Mouse (Mus musculus) CH12.LX (cell line): ENCODE results near the gene Ppp2r2d. TPM values are rescaled to one million over a fixed set of nuclear protein-coding genes. Genes with fewer than 3 reads are reported as not detected.

Experiments used
- DNase-seq: peaks from one replicate; pipeline ENCODE4 v3.0.0-alpha.2; 2013; ENCODE audit errors: extremely low read depth
- H3K27ac ChIP-seq: 2 replicates; pipeline ENCODE4 v1.5.1; 2012; ENCODE audit warnings: low read depth, mild to moderate bottlenecking, control low read depth, moderate library complexity; ENCODE audit not compliant: insufficient read depth
- H3K27me3 ChIP-seq: replicated peaks from 2 replicates; pipeline ENCODE3; 2012; ENCODE audit warnings: inconsistent platforms
- H3K36me3 ChIP-seq, 2 experiments: replicated peaks in 1 of 2; 2 replicates each; pipeline versions ENCODE3 to v1.6.1; 2012; ENCODE audit warnings: inconsistent platforms in 1 of 2, low read length in 1 of 2, mild to moderate bottlenecking in 1 of 2, mixed read lengths in 1 of 2, moderate library complexity in 1 of 2; ENCODE audit not compliant: control insufficient read depth in 1 of 2, insufficient read depth in 1 of 2
- H3K4me1 ChIP-seq, 2 experiments: 2 replicates each; pipeline ENCODE4 v1.6.1; 2012; ENCODE audit warnings: inconsistent platforms in 1 of 2, moderate library complexity in 1 of 2; ENCODE audit not compliant: insufficient read depth in 2 of 2, control insufficient read depth in 1 of 2
- H3K4me2 ChIP-seq: 2 replicates; pipeline ENCODE4 v1.6.1; 2012; ENCODE audit warnings: low read depth, mild to moderate bottlenecking, control low read depth; ENCODE audit not compliant: poor library complexity, insufficient read depth, severe bottlenecking
- H3K4me3 ChIP-seq, 3 experiments: fragments of 150-350 bp in 1 of 3; sonication (generic) in 1 of 3; replicated peaks in 1 of 3; 2 replicates each; pipeline versions ENCODE3 to v1.5.1; 2011 to 2012; ENCODE audit warnings: low read depth in 2 of 3, low read length in 2 of 3, mild to moderate bottlenecking in 2 of 3, moderate library complexity in 2 of 3, control low read depth in 1 of 3, improper control_type of control experiment in 1 of 3, inconsistent platforms in 1 of 3, mixed read lengths in 1 of 3; ENCODE audit not compliant: poor library complexity in 1 of 3
- H3K79me2 ChIP-seq: replicated peaks from 2 replicates; pipeline ENCODE4 v1.6.1; 2012; ENCODE audit warnings: mild to moderate bottlenecking, moderate library complexity; ENCODE audit not compliant: control insufficient read depth, poor library complexity, insufficient read depth, severe bottlenecking; ENCODE audit errors: extremely low read depth
- H3K9ac ChIP-seq: 2 replicates; pipeline ENCODE4 v1.6.1; 2012; ENCODE audit warnings: low read depth, mild to moderate bottlenecking, control low read depth, moderate library complexity; ENCODE audit not compliant: insufficient read depth
- H3K9me3 ChIP-seq: replicated peaks from 2 replicates; pipeline ENCODE3; 2012; ENCODE audit warnings: low read length, inconsistent platforms, mixed read lengths
- BHLHE40 ChIP-seq: IDR thresholded peaks from 2 replicates; pipeline ENCODE4 v1.6.1; 2011; ENCODE audit warnings: mild to moderate bottlenecking, low read depth, low read length, improper control_type of control experiment
- CHD1 ChIP-seq: IDR thresholded peaks from 2 replicates; pipeline ENCODE4 v1.6.1; 2012; ENCODE audit warnings: low read depth, low read length, improper control_type of control experiment, inconsistent platforms
- CHD2 ChIP-seq: IDR thresholded peaks from 2 replicates; pipeline ENCODE4 v1.6.1; 2011; ENCODE audit warnings: low read length, improper control_type of control experiment
- E2F4 ChIP-seq: IDR thresholded peaks from 2 replicates; pipeline ENCODE4 v1.6.1; 2011; ENCODE audit warnings: low read depth, low read length, improper control_type of control experiment; ENCODE audit not compliant: insufficient replicate concordance
- ELF1 ChIP-seq: IDR thresholded peaks from 2 replicates; pipeline ENCODE4 v1.6.1; 2014; ENCODE audit warnings: low read depth, mild to moderate bottlenecking, inconsistent platforms, low read length, improper control_type of control experiment
- ETS1 ChIP-seq: conservative IDR thresholded peaks from 2 replicates; pipeline ENCODE4 v1.6.1; 2012; ENCODE audit warnings: low read depth, mild to moderate bottlenecking, inconsistent platforms, low read length, improper control_type of control experiment, moderate library complexity
- GABPA ChIP-seq: IDR thresholded peaks from 2 replicates; pipeline ENCODE4 v1.6.1; 2012; ENCODE audit warnings: low read depth, low read length, improper control_type of control experiment, inconsistent platforms; ENCODE audit not compliant: insufficient replicate concordance
- HCFC1 ChIP-seq: IDR thresholded peaks from 2 replicates; pipeline ENCODE4 v1.6.1; 2012; ENCODE audit warnings: low read depth, mild to moderate bottlenecking, inconsistent platforms, low read length, improper control_type of control experiment
- IRF4 ChIP-seq: IDR thresholded peaks from 2 replicates; pipeline ENCODE4 v1.6.1; 2014; ENCODE audit warnings: low read depth, mild to moderate bottlenecking, inconsistent platforms, low read length, improper control_type of control experiment
- JUN ChIP-seq: IDR thresholded peaks from 2 replicates; pipeline ENCODE4 v1.6.1; 2011; ENCODE audit warnings: low read depth, mild to moderate bottlenecking, low read length, improper control_type of control experiment, moderate library complexity; ENCODE audit not compliant: insufficient read depth
- JUND ChIP-seq: conservative IDR thresholded peaks from 2 replicates; pipeline ENCODE4 v1.6.1; 2011; ENCODE audit warnings: low read depth, low read length, improper control_type of control experiment
- MAFK ChIP-seq: IDR thresholded peaks from 2 replicates; pipeline ENCODE4 v1.6.1; 2011; ENCODE audit warnings: low read length, improper control_type of control experiment; ENCODE audit not compliant: insufficient replicate concordance
- MAX ChIP-seq: IDR thresholded peaks from 2 replicates; pipeline ENCODE4 v1.6.1; 2011; ENCODE audit warnings: low read length, improper control_type of control experiment
- MEF2A ChIP-seq: IDR thresholded peaks from 2 replicates; pipeline ENCODE4 v1.6.1; 2014; ENCODE audit warnings: low read depth, mild to moderate bottlenecking, inconsistent platforms, low read length, improper control_type of control experiment, borderline replicate concordance
- MXI1 ChIP-seq: IDR thresholded peaks from 2 replicates; pipeline ENCODE4 v1.6.1; 2011; ENCODE audit warnings: mild to moderate bottlenecking, low read depth, low read length, improper control_type of control experiment
- MYC ChIP-seq: IDR thresholded peaks from 2 replicates; pipeline ENCODE4 v1.6.1; 2011; ENCODE audit warnings: low read depth, mild to moderate bottlenecking, improper control_type of control experiment, low read length
- NELFE ChIP-seq: IDR thresholded peaks from 2 replicates; pipeline ENCODE4 v1.6.1; 2011; ENCODE audit warnings: low read depth, low read length, improper control_type of control experiment
- PAX5 ChIP-seq: IDR thresholded peaks from 2 replicates; pipeline ENCODE4 v1.6.1; 2012; ENCODE audit warnings: low read length, inconsistent platforms, mixed read lengths
- POLR2A ChIP-seq: IDR thresholded peaks from 2 replicates; pipeline ENCODE4 v1.6.1; 2011; ENCODE audit warnings: low read depth, mild to moderate bottlenecking, improper control_type of control experiment, low read length
- POLR2AphosphoS2 ChIP-seq: IDR thresholded peaks from 2 replicates; pipeline ENCODE4 v1.6.1; 2011; ENCODE audit warnings: low read depth, low read length, improper control_type of control experiment
- RAD21 ChIP-seq: IDR thresholded peaks from 2 replicates; pipeline ENCODE4 v1.6.1; 2011; ENCODE audit warnings: low read depth, mild to moderate bottlenecking, low read length, improper control_type of control experiment, moderate library complexity
- RCOR1 ChIP-seq: conservative IDR thresholded peaks from 2 replicates; pipeline ENCODE4 v1.6.1; 2012; ENCODE audit warnings: low read depth, mild to moderate bottlenecking, inconsistent platforms, low read length, improper control_type of control experiment
- SIN3A ChIP-seq: IDR thresholded peaks from 2 replicates; pipeline ENCODE4 v1.6.1; 2012; ENCODE audit warnings: low read length, improper control_type of control experiment, inconsistent platforms
- SMC3 ChIP-seq: IDR thresholded peaks from 2 replicates; pipeline ENCODE4 v1.6.1; 2011; ENCODE audit warnings: low read depth, low read length, improper control_type of control experiment
- TCF12 ChIP-seq: IDR thresholded peaks from 2 replicates; pipeline ENCODE4 v1.6.1; 2014; ENCODE audit warnings: low read depth, mild to moderate bottlenecking, inconsistent platforms, low read length, improper control_type of control experiment
- UBTF ChIP-seq: IDR thresholded peaks from 2 replicates; pipeline ENCODE4 v1.6.1; 2012; ENCODE audit warnings: low read depth, mild to moderate bottlenecking, inconsistent platforms, low read length, improper control_type of control experiment, moderate library complexity
- USF1 ChIP-seq: IDR thresholded peaks from 2 replicates; pipeline ENCODE4 v1.6.1; 2014; ENCODE audit warnings: low read depth, mild to moderate bottlenecking, inconsistent platforms, low read length, improper control_type of control experiment
- ZC3H11A ChIP-seq: IDR thresholded peaks from 2 replicates; pipeline ENCODE4 v1.6.1; 2012; ENCODE audit warnings: low read depth, mild to moderate bottlenecking, inconsistent platforms, low read length, improper control_type of control experiment
- ZKSCAN1 ChIP-seq: IDR thresholded peaks from 2 replicates; pipeline ENCODE4 v1.6.1; 2012; ENCODE audit warnings: low read depth, inconsistent platforms, low read length, improper control_type of control experiment, borderline replicate concordance
- ZMIZ1 ChIP-seq: IDR thresholded peaks from 2 replicates; pipeline ENCODE4 v1.6.1; 2012; ENCODE audit warnings: low read depth, mild to moderate bottlenecking, inconsistent platforms, low read length, improper control_type of control experiment
- ZNF384 ChIP-seq: IDR thresholded peaks from 2 replicates; pipeline ENCODE4 v1.6.1; 2012; ENCODE audit warnings: low read depth, low read length, improper control_type of control experiment, inconsistent platforms
- dilution Hi-C: fragments of 300-500 bp; cut with MboI; formaldehyde crosslinking; loops from 2 replicates; pipeline ENCODE4 v1.14.3; 2020; ENCODE audit warnings: low sequenced_read_pairs; ENCODE audit not compliant: extremely low pct_unique_long_range_greater_than_20kb, extremely low pct_ligation_motif_present
- in situ Hi-C: fragments of 300-500 bp; cut with MboI; formaldehyde crosslinking; loops from 3 replicates; pipeline ENCODE4 v1.14.3; 2019; ENCODE audit warnings: low sequenced_read_pairs, low pct_ligation_motif_present, low pct_unique_long_range_greater_than_20kb, mixed read lengths
- polyA plus RNA-seq: library from polyadenylated mRNA; unstranded; fragments of >175 nt; gene quantifications from 2 replicates; pipeline ENCODE4 v1.2.1, GENCODE M21; 2012; ENCODE audit warnings: low read depth; ENCODE audit not compliant: insufficient read length
- total RNA-seq, 2 experiments: library from RNA; depleted of rRNA; stranded (reverse); fragments of 300-350 nt in 1 of 2; fragments of >200 nt in 1 of 2; gene quantifications; 2 replicates each; pipeline ENCODE4 v1.2.3; 2012 to 2014

The Ppp2r2d gene
- total and polyA plus RNA-seq, 3 experiments = 24.3 to 54.1 (median 46.0) TPM

GRCm38 (mm10) chr7:138921611-138922010 is 75.7 kb downstream of the Ppp2r2d start:
- dilution Hi-C loops = no loop called here
- H3K79me2 ChIP-seq = no peaks in the 10 kb centered on the region
- peaks cover 0 to 13% of the 10 kb centered on the region in 2 experiments; a peak in 2 of 4 replicates for H3K4me1 ChIP-seq
- no peak for TF ChIP-seq CHD2
- no peak for TF ChIP-seq MEF2A
- TF ChIP-seq HCFC1 = no peak
- TF ChIP-seq ZMIZ1 = no peak
- TF ChIP-seq ETS1 = no peak
- no peak for TF ChIP-seq USF1
- H3K9ac ChIP-seq = no peak overlapping the region
- no peaks in the 10 kb centered on the region for H3K36me3 ChIP-seq
- in situ Hi-C loops = loop anchor here (5.0 kb wide), 1 partner anchor 79 kb away; no protein-coding TSS in a partner anchor
- H3K27ac ChIP-seq = no peak overlapping the region
- no peaks in the 10 kb centered on the region for H3K9me3 ChIP-seq
- peaks cover 18% of the 10 kb centered on the region for H3K27me3 ChIP-seq
- DNase-seq = no peak
- H3K4me2 ChIP-seq = no peak overlapping the region
- H3K4me3 ChIP-seq = no peak overlapping the region

GRCm38 (mm10) chr7:138923756-138924425 is 78.0 kb downstream of the Ppp2r2d start:
- in situ Hi-C loops = loop anchor here (5.0 kb wide), 1 partner anchor 82 kb away; no protein-coding TSS in a partner anchor
- peaks cover 5% of the 10 kb centered on the region for H3K9me3 ChIP-seq
- peak; percentile 28 for DNase-seq
- TF ChIP-seq MXI1 (no peak), RCOR1 (no peak), PAX5 (no peak), NELFE (no peak), CHD2 (no peak), MAX (no peak), IRF4 (peak; percentile 22; the same call in 1 of the 2 replicates), ZKSCAN1 (no peak), BHLHE40 (no peak), ETS1 (no peak), CHD1 (no peak), POLR2A (no peak), TCF12 (no peak), JUND (no peak), MYC (no peak), ZMIZ1 (no peak), GABPA (no peak), E2F4 (no peak), ZC3H11A (no peak), SIN3A (no peak), UBTF (no peak), JUN (no peak), POLR2AphosphoS2 (no peak), ZNF384 (no peak), USF1 (no peak), MAFK (no peak), HCFC1 (no peak), MEF2A (no peak), SMC3 (peak; percentile 60), ELF1 (no peak), RAD21 (peak; percentile 55)

More at GRCm38 (mm10) chr7:138923756-138924425, 78.0 kb downstream of the Ppp2r2d start:
- no peak overlapping the region for H3K4me2 ChIP-seq
- no peak overlapping the region for H3K4me3 ChIP-seq
- peaks cover 0 to 13% of the 10 kb centered on the region in 2 experiments; a peak in 2 of 4 replicates for H3K4me1 ChIP-seq
- H3K36me3 ChIP-seq = no peaks in the 10 kb centered on the region
- no peak overlapping the region for H3K9ac ChIP-seq
- H3K27me3 ChIP-seq = peaks cover 27% of the 10 kb centered on the region
- dilution Hi-C loops = no loop called here
- no peaks in the 10 kb centered on the region for H3K79me2 ChIP-seq
- no peak overlapping the region for H3K27ac ChIP-seq
